Mouse (Mus musculus) cerebellum, postnatal 10 days (tissue): ENCODE data around the gene Pmepa1.

Source experiments
- DNase-seq, 2 experiments: peaks; one replicate each; pipeline ENCODE4 v3.0.0; 2021; ENCODE audit warnings: mixed read lengths in 2 of 2

Pmepa1 gene

DNA sequence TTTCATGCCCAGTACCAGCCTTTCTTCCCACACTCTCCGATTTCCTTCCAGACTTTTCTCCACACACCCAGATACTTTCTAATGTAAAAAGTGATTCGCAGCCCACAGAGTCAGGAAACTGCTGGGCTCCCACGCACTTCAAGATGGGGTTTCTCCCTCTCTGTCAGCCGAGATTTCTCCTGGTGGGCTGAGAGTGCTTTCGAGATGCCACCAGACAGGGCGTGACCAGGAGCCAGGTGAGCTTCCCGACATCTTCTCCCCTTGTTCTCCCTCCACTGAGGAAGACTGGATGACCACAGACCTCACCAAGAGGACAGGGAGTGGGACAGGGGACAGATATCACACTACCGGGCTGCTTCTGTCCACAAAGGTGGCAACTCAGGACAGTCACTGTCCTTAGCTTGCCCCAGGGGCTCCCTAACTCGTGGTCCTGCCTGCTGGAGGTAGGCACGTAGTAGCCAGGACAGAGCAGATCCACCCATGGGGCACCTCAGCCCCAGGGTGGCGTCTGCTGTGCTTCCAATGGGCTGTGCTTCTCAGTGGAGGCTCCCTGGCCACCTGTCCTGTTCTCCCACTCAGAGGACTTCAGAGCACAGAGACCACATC is 91.8 kb downstream of the Pmepa1 start:
- DNase-seq: no peak

- peak; percentile 88 to 92 for DNase-seq
Observed at GRCm38 (mm10) chr2:173183836-173184460, 92.4 kb downstream of the Pmepa1 start.

DNA sequence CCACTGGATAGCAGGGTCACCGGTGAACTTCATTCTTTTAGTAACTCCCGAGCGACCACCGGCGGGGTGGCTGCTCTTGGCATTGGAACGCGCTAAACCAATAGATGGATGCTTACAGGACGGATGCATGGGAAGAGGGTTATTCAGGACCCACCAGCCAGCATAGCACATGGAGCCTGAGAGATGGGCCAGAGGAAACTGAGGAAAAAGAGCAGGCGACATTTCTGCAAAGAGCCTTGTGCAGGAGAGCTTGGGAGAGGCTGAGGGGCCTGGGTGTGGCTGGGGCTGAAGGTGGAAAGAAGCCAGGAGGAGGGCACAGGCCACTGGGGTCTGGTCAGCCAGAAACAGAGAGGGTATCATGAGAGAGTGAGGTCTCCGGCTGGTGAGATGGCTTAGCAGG is 93.0 kb downstream of the Pmepa1 start:
- DNase-seq: no peak

- DNase-seq: no peak
Observed at GRCm38 (mm10) chr2:173182796-173183195, 93.5 kb downstream of the Pmepa1 start.

- DNase-seq: no peak
Observed at GRCm38 (mm10) chr2:173181901-173182300, 94.4 kb downstream of the Pmepa1 start.

GRCm38 (mm10) chr2:173181486-173181885 is 94.8 kb downstream of the Pmepa1 start:
- no peak for DNase-seq

DNA sequence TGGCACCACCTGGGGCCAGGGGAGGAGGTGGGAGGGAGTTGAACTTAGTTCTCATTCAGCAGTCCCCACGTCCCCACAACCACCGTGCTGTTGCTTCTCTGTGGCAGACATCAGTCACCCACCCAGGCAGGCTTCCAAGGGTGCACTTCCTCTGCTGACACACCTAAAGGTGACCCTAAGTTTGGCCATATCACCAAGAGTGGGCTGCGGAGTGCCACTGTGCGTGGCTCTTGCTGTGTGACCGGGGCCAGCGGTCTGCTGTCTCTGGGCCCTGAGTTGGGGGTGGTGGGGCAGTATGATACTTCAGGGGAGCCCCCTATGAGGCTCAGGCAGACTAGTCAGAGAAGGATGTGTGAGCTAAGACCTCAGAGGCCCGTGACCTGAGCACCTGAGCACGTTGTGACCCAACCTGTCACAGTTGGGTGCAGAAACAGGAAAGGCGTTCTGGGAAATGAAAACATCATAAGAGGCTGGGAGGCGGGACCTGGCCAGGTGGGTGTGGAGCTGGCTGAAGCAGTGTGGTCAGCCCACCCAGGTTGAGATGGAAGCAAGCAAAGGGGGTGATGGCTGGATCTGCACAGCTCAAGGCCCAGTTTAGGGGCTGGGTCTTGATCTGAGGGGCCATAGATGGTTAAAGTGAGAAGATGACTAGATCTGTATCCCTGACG is 95.5 kb downstream of the Pmepa1 start:
- DNase-seq: no peak

DNA sequence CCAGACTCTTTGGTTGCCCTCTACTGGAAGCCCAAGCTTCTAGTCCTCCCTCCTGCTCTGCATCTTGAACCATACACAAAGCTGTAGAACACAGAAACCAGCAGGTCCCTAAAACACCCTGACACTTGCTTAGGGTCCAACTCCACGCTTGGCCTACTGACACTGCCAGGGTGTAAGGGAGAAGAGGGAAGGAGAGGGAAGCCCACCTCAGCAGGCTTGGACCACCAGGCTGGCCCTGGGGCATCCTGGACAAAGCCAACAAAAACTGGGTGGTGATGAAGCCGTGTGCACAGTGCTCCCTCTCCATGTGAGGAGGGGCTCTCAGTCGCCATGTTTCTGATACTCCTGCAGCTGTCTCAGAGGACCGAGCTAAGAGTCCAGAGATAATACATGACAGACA is 96.3 kb downstream of the Pmepa1 start:
- DNase-seq: no peak

DNA sequence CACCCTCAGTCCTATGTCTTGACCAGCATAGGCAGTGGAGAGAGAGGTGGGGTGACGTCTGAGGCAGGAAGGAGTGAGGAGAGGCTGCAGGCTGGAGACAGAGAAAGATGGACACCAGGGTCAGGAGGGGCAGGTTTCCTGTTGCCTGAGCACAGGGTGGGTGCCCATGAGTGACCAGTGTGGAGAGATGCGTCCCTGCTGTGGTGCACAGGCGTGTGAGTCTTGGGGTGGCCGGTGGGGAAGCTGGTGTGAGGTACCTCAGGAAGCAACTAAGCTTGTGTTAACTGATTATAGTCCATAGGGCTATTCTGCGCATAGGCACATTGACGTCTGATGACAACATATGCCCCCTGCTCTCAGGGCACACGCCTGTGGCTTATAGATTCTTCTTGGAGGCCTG is 97.3 kb downstream of the Pmepa1 start:
- no peak for DNase-seq

- peak; percentile 74 to 81 for DNase-seq
Observed at GRCm38 (mm10) chr2:173177951-173178350, 98.4 kb downstream of the Pmepa1 start.

DNA sequence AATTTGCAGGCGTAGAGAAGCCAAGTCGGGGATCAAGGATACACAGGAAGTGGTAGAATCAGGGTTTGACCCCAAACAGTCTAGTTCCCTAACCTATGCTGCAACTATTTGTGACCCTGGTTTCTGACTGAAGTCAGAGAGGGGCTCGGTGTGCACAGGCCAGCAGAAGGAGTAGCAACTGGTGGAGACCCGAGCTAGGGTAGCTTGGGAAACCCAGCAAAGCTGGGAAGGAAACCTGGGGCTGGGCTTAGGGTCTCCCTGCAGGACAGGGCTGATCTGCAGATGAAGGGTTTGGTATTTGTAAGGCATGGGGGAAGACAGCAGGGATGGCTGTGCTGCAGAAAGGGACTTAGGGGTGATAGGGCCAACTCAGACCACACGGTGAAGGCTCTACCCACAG is 98.9 kb downstream of the Pmepa1 start:
- no peak for DNase-seq

- no peak for DNase-seq
Observed at GRCm38 (mm10) chr2:173175703-173176102, 100.6 kb downstream of the Pmepa1 start.

DNA sequence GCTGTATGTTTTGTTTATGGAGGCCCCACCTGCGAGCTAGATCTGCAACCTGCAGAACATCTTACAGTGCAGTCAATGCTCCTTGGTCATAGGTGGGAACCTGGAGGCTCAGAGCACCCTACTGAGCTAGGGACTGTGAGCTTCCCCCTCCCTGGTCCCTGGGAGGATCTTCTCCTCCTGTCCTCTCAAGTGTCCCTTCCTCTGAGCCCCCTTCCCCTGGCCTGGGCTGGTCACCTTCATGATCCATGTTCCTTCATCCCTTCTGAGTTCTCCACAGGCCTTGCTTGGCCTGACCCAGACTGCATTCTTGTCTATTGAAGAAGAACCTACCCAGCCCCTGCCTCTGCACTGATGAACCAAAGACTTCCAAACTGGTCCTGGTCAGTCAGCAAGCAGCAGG is 101.8 kb downstream of the Pmepa1 start:
- no peak for DNase-seq
